Mouse (Mus musculus) heart, postnatal 10 days (tissue): ENCODE measurements around the gene Rptor. TPM values are rescaled to one million over a fixed set of nuclear protein-coding genes. Genes with fewer than 3 reads are reported as not detected.

ENCODE experiments used
- DNase-seq, 2 experiments: peaks; one replicate each; pipeline ENCODE4 v3.0.0; 2021
- intact Hi-C: fragments of 180-260 bp; cut with DNase I; formaldehyde crosslinking; loops from one replicate; pipeline ENCODE4 v1.15.1; 2025
- total RNA-seq, 2 experiments: library from RNA; stranded (reverse); gene quantifications; 2 replicates each; pipeline ENCODE4 v1.2.3; 2021

Gene Rptor
- total RNA-seq, 2 experiments from 2014 or later, result 39.2 to 40.7 TPM

GRCm38 (mm10) chr11:119796406-119796805, 193.7 kb downstream of the Rptor start:
- DNase-seq, result peak; percentile 31 to 34
- intact Hi-C loops, result no loop called here

- no peak for DNase-seq
- intact Hi-C loops, result no loop called here
Observed at GRCm38 (mm10) chr11:119796846-119797245, 194.1 kb downstream of the Rptor start.

- DNase-seq, result no peak
- intact Hi-C loops, result no loop called here
Observed at GRCm38 (mm10) chr11:119799536-119799935, 196.8 kb downstream of the Rptor start.

- no peak for DNase-seq
- intact Hi-C loops, result no loop called here
Observed at GRCm38 (mm10) chr11:119801855-119802254, 199.2 kb downstream of the Rptor start.

- DNase-seq, result no peak
- intact Hi-C loops, result no loop called here
Observed at GRCm38 (mm10) chr11:119802947-119803346, 200.2 kb downstream of the Rptor start.

GRCm38 (mm10) chr11:119804392-119804791, 201.7 kb downstream of the Rptor start:
- DNase-seq, result no peak
- intact Hi-C loops, result no loop called here

GRCm38 (mm10) chr11:119805112-119805750, 202.5 kb downstream of the Rptor start:
- peak; percentile 35 to 46 for DNase-seq
- intact Hi-C loops, result no loop called here

GRCm38 (mm10) chr11:119806539-119806938, 203.8 kb downstream of the Rptor start:
- no peak for DNase-seq
- intact Hi-C loops, result no loop called here

- DNase-seq, result no peak
Observed at GRCm38 (mm10) chr11:119807431-119808031, 204.8 kb downstream of the Rptor start.

GRCm38 (mm10) chr11:119808647-119809280, 206.1 kb downstream of the Rptor start:
- no peak for DNase-seq
- intact Hi-C loops, result no loop called here

More at GRCm38 (mm10) chr11:119807431-119808031, 204.8 kb downstream of the Rptor start:
- intact Hi-C loops, result no loop called here

GRCm38 (mm10) chr11:119809309-119809708, 206.6 kb downstream of the Rptor start:
- DNase-seq, result no peak
- intact Hi-C loops, result no loop called here

- DNase-seq, result no peak
- intact Hi-C loops, result no loop called here
Observed at GRCm38 (mm10) chr11:119811022-119811421, 208.3 kb downstream of the Rptor start.

- DNase-seq, result no peak
- intact Hi-C loops, result no loop called here
Observed at GRCm38 (mm10) chr11:119811598-119811997, 208.9 kb downstream of the Rptor start.

- no peak for DNase-seq
- intact Hi-C loops, result no loop called here
Observed at GRCm38 (mm10) chr11:119812093-119812492, 209.4 kb downstream of the Rptor start.

- intact Hi-C loops, result no loop called here
- no peak for DNase-seq
Observed at GRCm38 (mm10) chr11:119814035-119814558, 211.4 kb downstream of the Rptor start.

GRCm38 (mm10) chr11:119816798-119817361, 214.2 kb downstream of the Rptor start:
- no peak for DNase-seq
- intact Hi-C loops, result no loop called here

GRCm38 (mm10) chr11:119817362-119817837, 214.7 kb downstream of the Rptor start:
- intact Hi-C loops, result no loop called here

GRCm38 (mm10) chr11:119817898-119818297, 215.2 kb downstream of the Rptor start:
- no peak for DNase-seq
- intact Hi-C loops, result no loop called here

More at GRCm38 (mm10) chr11:119817362-119817837, 214.7 kb downstream of the Rptor start:
- DNase-seq, result no peak

- no peak for DNase-seq
- intact Hi-C loops, result no loop called here
Observed at GRCm38 (mm10) chr11:119821514-119821913, 218.8 kb downstream of the Rptor start.

- intact Hi-C loops, result no loop called here
Observed at GRCm38 (mm10) chr11:119824072-119824649, 221.5 kb downstream of the Rptor start.

GRCm38 (mm10) chr11:119825783-119826182, 223.1 kb downstream of the Rptor start:
- peak; percentile 31 to 33 for DNase-seq
- intact Hi-C loops, result no loop called here

More at GRCm38 (mm10) chr11:119824072-119824649, 221.5 kb downstream of the Rptor start:
- DNase-seq, result no peak
